Mouse (Mus musculus) adrenal gland, postnatal 10 days (tissue): ENCODE results near the gene Gps1. TPM values are rescaled to one million over a fixed set of nuclear protein-coding genes. Genes with fewer than 3 reads are reported as not detected.

ENCODE experiments used
- total RNA-seq, 2 experiments: library from RNA; stranded (reverse); gene quantifications; 2 replicates each; pipeline ENCODE4 v1.2.3; 2021

Gps1 gene
- total RNA-seq, 2 experiments from 2014 or later, result 84.2 to 89.3 TPM

Other genes starting within 250 kb of the Gps1 start
- 10 to 100 TPM; 60.0 to 62.2 TPM for gene Mcrip1, start 234.5 kb upstream of the Gps1 start, total RNA-seq
- gene Ppp1r27, start 233.1 kb upstream of the Gps1 start, total RNA-seq, result 10 to 100 TPM in 1 of 2 experiments, 1 to 10 TPM in 1; 7.1 to 21.8 TPM
- gene P4hb, start 211.0 kb upstream of the Gps1 start, total RNA-seq, result 100 to 1,000 TPM; 424 to 571 TPM
- 100 to 1,000 TPM; 281 to 286 TPM for gene Arhgdia, start 202.6 kb upstream of the Gps1 start, total RNA-seq
- gene Alyref, start 185.9 kb upstream of the Gps1 start, total RNA-seq, result 100 to 1,000 TPM; 112 to 114 TPM
- gene Anapc11, start 185.9 kb upstream of the Gps1 start, total RNA-seq, result 10 to 100 TPM; 73.1 to 86.4 TPM
- gene Npb, start 175.8 kb upstream of the Gps1 start, total RNA-seq, result 1 to 10 TPM; 1.0 to 1.3 TPM
- gene Pcyt2, start 166.3 kb upstream of the Gps1 start, total RNA-seq, result 100 to 1,000 TPM; 144 to 150 TPM
- 10 to 100 TPM; 33.2 to 40.3 TPM for gene Sirt7, start 159.0 kb upstream of the Gps1 start, total RNA-seq
- 10 to 100 TPM; 41.1 to 46.5 TPM for gene Mafg, start 150.7 kb upstream of the Gps1 start, total RNA-seq
- 1 to 10 TPM; 5.1 to 5.2 TPM for gene Pycr1, start 140.5 kb upstream of the Gps1 start, total RNA-seq
- gene Myadml2, start 136.1 kb upstream of the Gps1 start, total RNA-seq, result 1 to 10 TPM; 3.2 to 7.6 TPM
- 10 to 100 TPM; 12.4 to 13.3 TPM for gene Notum, start 123.1 kb upstream of the Gps1 start, total RNA-seq
- gene Aspscr1, start 111.3 kb upstream of the Gps1 start, total RNA-seq, result 10 to 100 TPM; 67.9 to 81.5 TPM
- gene Cenpx, start 70.5 kb upstream of the Gps1 start, total RNA-seq, result 10 to 100 TPM; 47.6 to 51.3 TPM
- gene Lrrc45, start 70.3 kb upstream of the Gps1 start, total RNA-seq, result 10 to 100 TPM; 20.0 to 27.4 TPM
- 1 to 10 TPM; 3.8 to 9.5 TPM for gene Rac3, start 62.8 kb upstream of the Gps1 start, total RNA-seq
- 10 to 100 TPM; 33.0 to 37.3 TPM for gene Dcxr, start 57.0 kb upstream of the Gps1 start, total RNA-seq
- 10 to 100 TPM in 1 of 2 experiments, 1 to 10 TPM in 1; 9.2 to 17.6 TPM for gene Cbr2, start 52.2 kb upstream of the Gps1 start, total RNA-seq
- gene Hmga1b, start 21.5 kb upstream of the Gps1 start, total RNA-seq, result 10 to 100 TPM; 23.9 to 46.6 TPM
- gene Rfng, start 65 bp upstream of the Gps1 start, total RNA-seq, result 10 to 100 TPM; 15.9 to 20.6 TPM
- gene Dus1l, start 12.1 kb downstream of the Gps1 start, total RNA-seq, result 10 to 100 TPM; 61.2 to 64.3 TPM
- gene Fasn, start 40.3 kb downstream of the Gps1 start, total RNA-seq, result 100 to 1,000 TPM in 1 of 2 experiments, 10 to 100 TPM in 1; 93.1 to 104 TPM
- gene Ccdc57, start 148.6 kb downstream of the Gps1 start, total RNA-seq, result 10 to 100 TPM in 1 of 2 experiments, 1 to 10 TPM in 1; 8.4 to 10.8 TPM
- 10 to 100 TPM; 10.4 to 11.6 TPM for gene Slc16a3, start 164.2 kb downstream of the Gps1 start, total RNA-seq
- 100 to 1,000 TPM; 129 to 131 TPM for gene Csnk1d, start 207.1 kb downstream of the Gps1 start, total RNA-seq